Mouse (Mus musculus) liver, adult 2 months (tissue): ENCODE results near the gene Rtkn2.

ENCODE experiments used
- CTCF ChIP-seq: fragments of 200-500 bp; IDR thresholded peaks from 2 replicates; pipeline ENCODE4 v1.5.1; 2011; ENCODE audit warnings: low read depth, low read length, control low read depth
- POLR2A ChIP-seq: fragments of 200-500 bp; IDR thresholded peaks from 2 replicates; pipeline ENCODE4 v1.6.1; 2011; ENCODE audit warnings: low read length, control low read depth; ENCODE audit not compliant: insufficient read depth; ENCODE audit errors: extremely low read depth

- TF ChIP-seq CTCF (no peak), POLR2A (no peak)
These were observed 16.9 kb upstream of the Rtkn2 start for GRCm38 (mm10) chr10:67962496-67962895.
